8 mouse cellular contexts compared by ENCODE assay signal in genomic region chr17:26068024-26068830, GRCm38 (mm10). TPM values are rescaled to one million over a fixed set of nuclear protein-coding genes. Genes with fewer than 3 reads are reported as not detected.
DNase-seq lines count a peak whose midpoint lies in the region; ATAC-seq and TF ChIP-seq lines count a peak whose summit lies in the region.

No protein-coding gene starts in this region.

- intact Hi-C loops in heart, postnatal 36 days (cut with DNase I): loop anchor here (2.0 kb wide), 1 partner anchor 27 kb away; no protein-coding TSS in a partner anchor

- peak overlapping the region; percentile 88 for H3K9ac ChIP-seq in ES-E14 (ENCODE audit: insufficient read depth, low read depth, low read length, poor library complexity, severe bottlenecking)
- H3K9ac ChIP-seq in liver, embryonic 13.5 days: peak overlapping the region; percentile 71
- H3K9ac ChIP-seq in neural tube, embryonic 13.5 days: peak overlapping the region; percentile 97

- peak; percentile 30 for DNase-seq in adrenal gland, postnatal 14 days
- no peak for DNase-seq in adrenal gland, postnatal 4 days (ENCODE audit: low spot score in 2 of 2)
- DNase-seq in ES-E14 (ENCODE audit: low read depth, low spot score): no peak
- peak; percentile 15 to 22 for DNase-seq in heart, postnatal 36 days
- DNase-seq in liver, embryonic 13.5 days: no peak
- DNase-seq in urinary bladder, postnatal 25 days (ENCODE audit: low spot score): no peak

- peak overlapping the region; percentile 96 for H3K4me2 ChIP-seq in liver, embryonic 13.5 days
- peak overlapping the region; percentile 100 for H3K4me2 ChIP-seq in neural tube, embryonic 13.5 days

- in situ Hi-C loops in ES-E14 (cut with MboI; ENCODE audit: low sequenced_read_pairs in 2 of 2, unreplicated experiment in 2 of 2): no loop called here

- no peak overlapping the region for H3K27ac ChIP-seq in ES-E14 (ENCODE audit: insufficient read depth, low read depth, low read length, poor library complexity, severe bottlenecking)
- H3K27ac ChIP-seq in liver, embryonic 13.5 days: no peak overlapping the region
- peak overlapping the region; percentile 95 for H3K27ac ChIP-seq in neural tube, embryonic 13.5 days (replicated peaks)

- no peak for ATAC-seq in liver, embryonic 13.5 days (ENCODE audit: low read depth)
- peak; percentile 47 for ATAC-seq in neural tube, embryonic 13.5 days (ENCODE audit: low read depth)

- WGBS in liver, embryonic 13.5 days (ENCODE audit: insufficient replicate concordance): 4% methylated on average over 44 of the region's 44 CpGs
- under 1% methylated on average over 44 of the region's 44 CpGs for WGBS in neural tube, embryonic 13.5 days

- H3K36me3 ChIP-seq in ES-E14 (ENCODE audit: control insufficient read depth, insufficient read depth, low read length, poor library complexity, severe bottlenecking): peaks cover 6% of the 10 kb centered on the region; the same call in 1 of the 2 replicates
- no peaks in the 10 kb centered on the region for H3K36me3 ChIP-seq in erythroblast, embryonic 14.5 days (ENCODE audit: control insufficient read depth)
- H3K36me3 ChIP-seq in liver, embryonic 13.5 days: no peaks in the 10 kb centered on the region
- peaks cover 21% of the 10 kb centered on the region for H3K36me3 ChIP-seq in neural tube, embryonic 13.5 days

- H3K9me3 ChIP-seq in ES-E14 (ENCODE audit: control insufficient read depth, insufficient read depth, low read depth, low read length): no peaks in the 10 kb centered on the region
- peaks cover 13% of the 10 kb centered on the region; the same call in 1 of the 2 replicates for H3K9me3 ChIP-seq in erythroblast, embryonic 14.5 days (ENCODE audit: control insufficient read depth, low read length)
- H3K9me3 ChIP-seq in liver, embryonic 13.5 days (replicated peaks): 0 out of 2 replicates have a peak, but pooled peaks cover 3% of the 10 kb centered on the region
- H3K9me3 ChIP-seq in neural tube, embryonic 13.5 days: no peaks in the 10 kb centered on the region

- peaks cover 69% of the 10 kb centered on the region for H3K27me3 ChIP-seq in erythroblast, embryonic 14.5 days (ENCODE audit: control insufficient read depth)
- H3K27me3 ChIP-seq in liver, embryonic 13.5 days: peaks cover 72% of the 10 kb centered on the region
- peaks cover 14% of the 10 kb centered on the region for H3K27me3 ChIP-seq in neural tube, embryonic 13.5 days

- H3K4me3 ChIP-seq in ES-E14 (ENCODE audit: insufficient read depth in 1 of 2, low read depth in 1 of 2, low read length in 2 of 2, poor library complexity in 1 of 2, severe bottlenecking in 1 of 2): peak overlapping the region; percentile 82 to 89
- H3K4me3 ChIP-seq in erythroblast, embryonic 14.5 days (replicated peaks): peak overlapping the region; percentile 73
- peak overlapping the region; percentile 76 for H3K4me3 ChIP-seq in liver, embryonic 13.5 days (replicated peaks)
- H3K4me3 ChIP-seq in neural tube, embryonic 13.5 days: peak overlapping the region; percentile 95

- peaks cover 2 to 18% of the 10 kb centered on the region in 2 experiments; a peak in 2 of 4 replicates for H3K4me1 ChIP-seq in ES-E14 (ENCODE audit: control insufficient read depth in 2 of 2, insufficient read depth in 2 of 2, low read length in 2 of 2, poor library complexity in 1 of 2)
- peaks cover 31% of the 10 kb centered on the region for H3K4me1 ChIP-seq in erythroblast, embryonic 14.5 days (ENCODE audit: control insufficient read depth)
- H3K4me1 ChIP-seq in liver, embryonic 13.5 days (replicated peaks): peaks cover 44% of the 10 kb centered on the region
- peaks cover 62% of the 10 kb centered on the region for H3K4me1 ChIP-seq in neural tube, embryonic 13.5 days (replicated peaks)

TF ChIP-seq in ES-E14, 5 proteins besides CTCF, POLR2A, EP300 and RAD21:
- TF ChIP-seq ZNF384 (IDR thresholded peaks at IDR 0.05; ENCODE audit: low read depth, low read length) (no peak), MAFK (IDR thresholded peaks at IDR 0.05; ENCODE audit: insufficient read depth, low read depth, low read length) (no peak), CHD2 (IDR thresholded peaks at IDR 0.05; ENCODE audit: low read depth, low read length) (no peak), HCFC1 (IDR thresholded peaks at IDR 0.05; ENCODE audit: borderline replicate concordance, insufficient read depth, low read length) (no peak), ZC3H11A (IDR thresholded peaks at IDR 0.05; ENCODE audit: borderline replicate concordance, low read depth, low read length) (no peak)

RNA-seq across cellular contexts. Expression of gene Rab11fip3, which starts 1.1 kb away (rescaled TPM):
- total RNA-seq in adrenal gland, postnatal 14 days (2021): 18.6 and 19.0 TPM in 2 replicates
- total RNA-seq in adrenal gland, postnatal 4 days (2021): 10 to 100 TPM; 17.8 to 28.5 TPM
- total RNA-seq in ES-E14 (2012; rRNA removed): 9.4 and 11.2 TPM in 2 replicates
- 0.23 and 0.36 TPM in 2 replicates for polyA plus RNA-seq in erythroblast, embryonic 14.5 days (2012)
- total RNA-seq in heart, postnatal 36 days (2021): 10 to 100 TPM; 29.2 to 29.7 TPM
- 1.8 and 1.9 TPM in 2 replicates for polyA plus RNA-seq in liver, embryonic 13.5 days (2015; fragmentation: Nextera tagmentation; extraction: Ambion mirVana)
- 25.9 and 28.3 TPM in 2 replicates for polyA plus RNA-seq in neural tube, embryonic 13.5 days (2015; fragmentation: Nextera tagmentation; extraction: Ambion mirVana)

RNA-seq across cellular contexts. Expression of gene Decr2, which starts 21.9 kb away (rescaled TPM):
- total RNA-seq in adrenal gland, postnatal 14 days (2021): 34.2 and 42.3 TPM in 2 replicates
- 10 to 100 TPM; 22.7 to 33.3 TPM for total RNA-seq in adrenal gland, postnatal 4 days (2021)
- 12.6 and 15.2 TPM in 2 replicates for total RNA-seq in ES-E14 (2012; rRNA removed)
- polyA plus RNA-seq in erythroblast, embryonic 14.5 days (2012): 0.02 TPM in 1 of 2 replicates, not detected in the other
- total RNA-seq in heart, postnatal 36 days (2021): 10 to 100 TPM; 10.2 to 11.2 TPM
- 11.1 and 13.8 TPM in 2 replicates for polyA plus RNA-seq in liver, embryonic 13.5 days (2015; fragmentation: Nextera tagmentation; extraction: Ambion mirVana)
- polyA plus RNA-seq in neural tube, embryonic 13.5 days (2015; fragmentation: Nextera tagmentation; extraction: Ambion mirVana): 32.7 and 35.1 TPM in 2 replicates

RNA-seq across cellular contexts. Expression of gene Nme4, which starts 27.2 kb away (rescaled TPM):
- 2.6 and 2.7 TPM in 2 replicates for total RNA-seq in adrenal gland, postnatal 14 days (2021)
- total RNA-seq in adrenal gland, postnatal 4 days (2021): 10 to 100 TPM; 13.4 to 14.7 TPM
- total RNA-seq in ES-E14 (2012; rRNA removed): 96.4 and 133 TPM in 2 replicates
- polyA plus RNA-seq in erythroblast, embryonic 14.5 days (2012): 5.5 and 9.0 TPM in 2 replicates
- total RNA-seq in heart, postnatal 36 days (2021): 1 to 10 TPM; 2.8 to 3.5 TPM
- 56.2 and 58.8 TPM in 2 replicates for polyA plus RNA-seq in liver, embryonic 13.5 days (2015; fragmentation: Nextera tagmentation; extraction: Ambion mirVana)
- 29.6 and 32.2 TPM in 2 replicates for polyA plus RNA-seq in neural tube, embryonic 13.5 days (2015; fragmentation: Nextera tagmentation; extraction: Ambion mirVana)

RNA-seq across cellular contexts. Expression of gene Tmem8, which starts 44.9 kb away (rescaled TPM):
- 5.0 and 5.8 TPM in 2 replicates for total RNA-seq in adrenal gland, postnatal 14 days (2021)
- total RNA-seq in adrenal gland, postnatal 4 days (2021): 10 to 100 TPM in 1 of 2 experiments, 1 to 10 TPM in 1; 7.4 to 12.2 TPM
- 22.3 and 28.5 TPM in 2 replicates for total RNA-seq in ES-E14 (2012; rRNA removed)
- 0.21 and 0.31 TPM in 2 replicates for polyA plus RNA-seq in erythroblast, embryonic 14.5 days (2012)
- 1 to 10 TPM; 3.6 to 4.1 TPM for total RNA-seq in heart, postnatal 36 days (2021)
- 1.3 and 1.7 TPM in 2 replicates for polyA plus RNA-seq in liver, embryonic 13.5 days (2015; fragmentation: Nextera tagmentation; extraction: Ambion mirVana)
- 3.3 TPM in 2 replicates for polyA plus RNA-seq in neural tube, embryonic 13.5 days (2015; fragmentation: Nextera tagmentation; extraction: Ambion mirVana)

RNA-seq across cellular contexts. Expression of gene Mrpl28, which starts 55.1 kb away (rescaled TPM):
- 77.5 and 87.3 TPM in 2 replicates for total RNA-seq in adrenal gland, postnatal 14 days (2021)
- 10 to 100 TPM; 78.4 to 91.8 TPM for total RNA-seq in adrenal gland, postnatal 4 days (2021)
- 154 and 156 TPM in 2 replicates for total RNA-seq in ES-E14 (2012; rRNA removed)
- 28.4 and 31.6 TPM in 2 replicates for polyA plus RNA-seq in erythroblast, embryonic 14.5 days (2012)
- 100 to 1,000 TPM; 134 to 148 TPM for total RNA-seq in heart, postnatal 36 days (2021)
- polyA plus RNA-seq in liver, embryonic 13.5 days (2015; fragmentation: Nextera tagmentation; extraction: Ambion mirVana): 148 and 156 TPM in 2 replicates
- polyA plus RNA-seq in neural tube, embryonic 13.5 days (2015; fragmentation: Nextera tagmentation; extraction: Ambion mirVana): 171 and 174 TPM in 2 replicates

Comparison
In these comparisons a context has a peak if more than half of its experiments do, and no peak if none do; other contexts are left out.
1. DNase-seq: peak in adrenal gland, postnatal 14 days (single experiment) and heart, postnatal 36 days (2 of 2); none in adrenal gland, postnatal 4 days (0 of 2), ES-E14 (single experiment), liver, embryonic 13.5 days (single experiment) and urinary bladder, postnatal 25 days (single experiment).
2. Peak in every context shown above with its lines, with median percentiles within 50 percentile points of each other: H3K4me3 ChIP-seq and H3K9ac ChIP-seq.